Mouse (Mus musculus): ENCODE data around the gene Msi1. TPM values are rescaled to one million over a fixed set of nuclear protein-coding genes. Genes with fewer than 3 reads are reported as not detected.
A peak's percentile ranks its signal among the peaks of the same experiment; 100 is the strongest.

Msi1 gene
- polyA plus RNA-seq, 1 experiment from 2014 or later, result 0.25 TPM

DNA sequence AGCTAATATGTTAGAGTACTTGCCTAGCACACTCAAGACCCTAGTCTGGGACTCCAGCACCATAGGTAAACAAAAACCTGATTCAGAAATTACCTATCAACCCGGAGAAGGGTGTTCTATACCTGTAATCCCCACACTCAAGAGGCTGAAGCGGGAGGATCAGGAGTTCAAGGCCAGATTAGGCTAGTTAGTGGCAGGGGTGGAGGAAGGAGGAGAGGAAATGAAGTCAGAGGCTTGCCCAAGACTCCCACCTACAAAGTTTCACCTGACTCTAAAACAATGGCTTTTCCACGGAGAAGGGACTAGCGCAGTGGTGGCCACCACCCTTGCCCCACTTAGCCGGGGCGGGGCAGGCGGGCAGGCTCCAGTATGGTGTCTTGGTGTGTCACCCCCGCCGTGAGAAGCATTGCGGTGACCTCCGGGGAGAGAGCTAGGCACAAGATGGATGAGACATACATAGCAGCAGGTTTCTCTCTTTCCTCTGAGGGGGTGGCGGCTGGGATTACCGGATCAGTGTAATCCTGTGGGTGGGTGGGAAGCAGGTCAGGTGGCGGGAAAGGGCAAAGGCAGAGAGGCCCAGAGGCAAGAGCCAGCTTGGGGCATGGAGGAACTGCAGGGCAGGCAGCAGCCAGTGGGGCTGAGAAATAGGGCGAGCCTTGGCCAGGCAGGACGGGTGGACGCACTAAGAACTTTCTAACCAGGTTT, 25.8 kb upstream of the Msi1 start:
- Histone ChIP-seq H3K4me1 (ENCODE audit: control insufficient read depth, low read depth, low read length) (no peaks in the 10 kb centered on the region), H3K4me3 (ENCODE audit: low read depth, low read length) (no peak overlapping the region), H3K27me3 (ENCODE audit: control insufficient read depth, insufficient read depth, low read depth, low read length) (peaks cover 15% of the 10 kb centered on the region), H3K9ac (ENCODE audit: low read depth, low read length) (no peak overlapping the region), H3K4me2 (ENCODE audit: low read depth, low read length) (no peak overlapping the region), H3K9me3 (replicated peaks; ENCODE audit: control insufficient read depth, low read length) (no peaks in the 10 kb centered on the region), H3K27ac (ENCODE audit: low read length) (no peak overlapping the region), H3K36me3 (ENCODE audit: control insufficient read depth, insufficient read depth) (no peaks in the 10 kb centered on the region)
- 29% methylated on average over 17 of the region's 17 CpGs for WGBS (ENCODE audit: insufficient replicate concordance)
- ATAC-seq (ENCODE audit: low read depth), result no peak

DNA sequence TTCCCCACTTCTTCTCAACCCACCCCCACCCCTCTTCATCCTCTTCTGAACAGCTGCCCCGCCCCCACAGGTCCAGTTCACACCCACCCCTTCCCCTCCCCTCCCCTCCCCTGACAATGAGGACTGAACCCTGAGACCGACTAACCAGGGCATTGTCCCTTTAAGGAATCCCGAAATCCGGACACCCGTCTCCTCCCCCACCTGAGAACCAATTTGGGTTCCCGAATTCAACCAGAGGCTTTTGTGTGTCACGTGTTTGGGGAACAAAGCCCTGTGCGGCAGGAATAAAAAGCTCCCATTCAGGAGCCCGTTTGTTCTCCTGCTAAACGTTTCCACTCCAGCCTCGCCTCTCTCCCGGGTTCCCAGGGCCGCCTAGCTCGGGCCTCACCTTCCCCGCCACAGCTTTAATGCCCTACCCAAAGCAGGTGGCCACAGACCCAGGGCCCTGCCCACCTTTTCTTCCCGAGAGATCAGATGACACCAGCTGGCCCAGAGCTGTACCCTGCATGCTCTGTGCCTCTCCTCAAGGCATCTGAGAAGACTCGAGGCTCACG, 25.1 kb upstream of the Msi1 start:
- WGBS (ENCODE audit: insufficient replicate concordance), result 7% methylated on average over 18 of the region's 18 CpGs
- H3K4me3 ChIP-seq (ENCODE audit: low read depth, low read length), result no peak overlapping the region
- no peak for ATAC-seq (ENCODE audit: low read depth)
- H3K4me1 ChIP-seq (ENCODE audit: control insufficient read depth, low read depth, low read length), result no peaks in the 10 kb centered on the region
- no peak overlapping the region for H3K27ac ChIP-seq (ENCODE audit: low read length)
- no peaks in the 10 kb centered on the region for H3K36me3 ChIP-seq (ENCODE audit: control insufficient read depth, insufficient read depth)
- peak overlapping the region; percentile 19; the same call in 1 of the 2 replicates for H3K4me2 ChIP-seq (ENCODE audit: low read depth, low read length)
- no peaks in the 10 kb centered on the region for H3K9me3 ChIP-seq (replicated peaks; ENCODE audit: control insufficient read depth, low read length)
- H3K27me3 ChIP-seq (ENCODE audit: control insufficient read depth, insufficient read depth, low read depth, low read length), result peaks cover 8% of the 10 kb centered on the region
- no peak overlapping the region for H3K9ac ChIP-seq (ENCODE audit: low read depth, low read length)

DNA sequence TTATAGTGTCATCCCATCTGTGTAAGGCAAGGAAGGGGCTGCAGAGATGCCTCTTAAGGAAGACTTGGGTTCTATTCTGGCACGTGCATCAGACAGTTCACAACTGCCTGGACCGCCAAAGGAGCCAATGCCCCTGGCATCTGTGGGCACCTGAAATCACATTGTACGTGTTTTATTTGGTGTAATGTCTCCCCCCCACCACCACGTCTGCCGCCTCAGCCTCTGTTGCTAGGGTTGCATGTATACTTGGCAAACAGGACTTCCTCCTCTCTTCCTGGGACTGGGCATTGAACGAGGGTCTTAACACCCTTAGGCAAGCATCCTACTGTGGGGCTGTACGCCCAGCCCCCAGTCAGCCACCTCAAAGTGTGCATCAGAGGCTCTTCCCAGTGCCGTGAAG, 24.2 kb upstream of the Msi1 start:
- Histone ChIP-seq H3K9me3 (replicated peaks; ENCODE audit: control insufficient read depth, low read length) (no peaks in the 10 kb centered on the region), H3K9ac (ENCODE audit: low read depth, low read length) (no peak overlapping the region), H3K36me3 (ENCODE audit: control insufficient read depth, insufficient read depth) (no peaks in the 10 kb centered on the region), H3K27ac (ENCODE audit: low read length) (no peak overlapping the region), H3K27me3 (ENCODE audit: control insufficient read depth, insufficient read depth, low read depth, low read length) (peaks cover 8% of the 10 kb centered on the region), H3K4me1 (ENCODE audit: control insufficient read depth, low read depth, low read length) (no peaks in the 10 kb centered on the region), H3K4me2 (ENCODE audit: low read depth, low read length) (no peak overlapping the region), H3K4me3 (ENCODE audit: low read depth, low read length) (no peak overlapping the region)
- WGBS (ENCODE audit: insufficient replicate concordance), result 52% methylated on average over 8 of the region's 8 CpGs
- no peak for ATAC-seq (ENCODE audit: low read depth)

DNA sequence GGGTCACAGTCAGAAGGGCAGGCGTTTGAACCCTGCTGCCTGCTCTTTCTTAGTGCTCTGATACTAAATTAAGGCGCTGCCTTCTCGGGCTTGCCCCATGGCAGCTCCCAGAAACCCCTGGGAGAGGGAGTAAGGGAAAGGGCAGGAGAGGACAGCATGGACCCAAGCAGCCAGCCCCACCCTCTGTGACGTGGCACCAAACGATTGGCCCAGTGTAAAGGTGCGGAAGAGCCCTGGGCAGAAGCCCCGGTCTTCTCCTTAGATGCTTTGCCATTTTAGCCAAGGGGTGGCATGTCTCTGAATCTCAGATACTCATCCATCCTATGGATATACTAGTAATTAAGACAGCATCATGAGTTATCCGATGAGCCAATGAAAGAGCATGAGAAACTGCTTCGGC, 21.3 kb upstream of the Msi1 start:
- 33% methylated on average over 9 of the region's 9 CpGs for WGBS (ENCODE audit: insufficient replicate concordance)
- H3K4me1 ChIP-seq (ENCODE audit: control insufficient read depth, low read depth, low read length), result no peaks in the 10 kb centered on the region
- no peak overlapping the region for H3K4me2 ChIP-seq (ENCODE audit: low read depth, low read length)
- no peak overlapping the region for H3K27ac ChIP-seq (ENCODE audit: low read length)
- H3K9me3 ChIP-seq (replicated peaks; ENCODE audit: control insufficient read depth, low read length), result no peaks in the 10 kb centered on the region
- no peak for ATAC-seq (ENCODE audit: low read depth)
- H3K4me3 ChIP-seq (ENCODE audit: low read depth, low read length), result no peak overlapping the region
- H3K27me3 ChIP-seq (ENCODE audit: control insufficient read depth, insufficient read depth, low read depth, low read length), result peaks cover 6% of the 10 kb centered on the region
- no peak overlapping the region for H3K9ac ChIP-seq (ENCODE audit: low read depth, low read length)
- no peaks in the 10 kb centered on the region for H3K36me3 ChIP-seq (ENCODE audit: control insufficient read depth, insufficient read depth)

DNA sequence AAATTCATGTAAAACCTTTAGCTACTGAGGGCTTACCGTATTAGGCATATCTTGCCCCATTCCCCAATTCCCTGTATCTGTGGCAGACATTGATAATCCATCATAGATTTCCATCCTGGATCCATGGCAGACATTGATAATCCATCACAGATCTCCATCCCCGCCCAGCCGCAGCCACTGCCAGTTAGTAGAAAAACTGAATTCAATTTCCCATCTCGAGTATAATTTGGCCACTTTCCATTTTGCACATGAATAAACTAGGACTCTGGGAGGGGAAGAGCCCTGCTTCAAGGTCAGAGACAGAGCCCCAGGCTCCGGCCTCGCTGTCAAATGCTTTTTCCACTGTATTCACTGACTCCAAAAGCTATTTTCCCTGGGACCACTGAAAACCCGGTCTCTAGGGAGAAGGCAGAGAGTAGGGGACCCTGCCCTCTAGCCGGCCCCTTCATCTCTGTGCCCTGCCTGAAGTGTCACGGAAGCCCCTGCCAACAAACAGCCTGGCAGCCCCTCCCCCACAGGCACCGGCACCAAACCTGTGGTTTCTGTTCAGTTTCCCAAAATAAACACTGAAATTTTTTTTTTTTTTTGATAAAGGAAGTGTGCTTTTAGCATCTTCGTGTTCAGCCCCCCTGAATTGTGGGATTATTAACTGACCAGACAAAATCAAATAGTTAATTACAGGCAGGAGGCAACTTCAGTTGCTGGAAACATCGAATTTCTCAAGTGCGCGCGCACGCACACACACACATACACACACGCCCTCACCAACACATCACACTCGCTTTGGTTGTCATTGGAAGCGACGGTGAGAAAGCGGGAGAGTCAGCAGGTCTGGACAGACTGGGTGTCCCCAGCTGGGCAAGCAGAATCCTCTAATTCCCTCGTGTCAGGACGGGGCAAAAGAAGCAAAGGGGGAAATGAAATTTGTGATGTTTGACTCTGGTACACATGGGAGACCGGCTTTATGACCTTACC, 14.0 kb upstream of the Msi1 start:
- Histone ChIP-seq H3K36me3 (ENCODE audit: control insufficient read depth, insufficient read depth) (no peaks in the 10 kb centered on the region), H3K4me2 (ENCODE audit: low read depth, low read length) (no peak overlapping the region), H3K4me3 (ENCODE audit: low read depth, low read length) (no peak overlapping the region), H3K9ac (ENCODE audit: low read depth, low read length) (no peak overlapping the region), H3K9me3 (replicated peaks; ENCODE audit: control insufficient read depth, low read length) (no peaks in the 10 kb centered on the region), H3K4me1 (ENCODE audit: control insufficient read depth, low read depth, low read length) (no peaks in the 10 kb centered on the region), H3K27ac (ENCODE audit: low read length) (no peak overlapping the region), H3K27me3 (ENCODE audit: control insufficient read depth, insufficient read depth, low read depth, low read length) (no peaks in the 10 kb centered on the region; the same call in 1 of the 2 replicates)
- no peak for ATAC-seq (ENCODE audit: low read depth)
- WGBS (ENCODE audit: insufficient replicate concordance), result 42% methylated on average over 24 of the region's 24 CpGs

DNA sequence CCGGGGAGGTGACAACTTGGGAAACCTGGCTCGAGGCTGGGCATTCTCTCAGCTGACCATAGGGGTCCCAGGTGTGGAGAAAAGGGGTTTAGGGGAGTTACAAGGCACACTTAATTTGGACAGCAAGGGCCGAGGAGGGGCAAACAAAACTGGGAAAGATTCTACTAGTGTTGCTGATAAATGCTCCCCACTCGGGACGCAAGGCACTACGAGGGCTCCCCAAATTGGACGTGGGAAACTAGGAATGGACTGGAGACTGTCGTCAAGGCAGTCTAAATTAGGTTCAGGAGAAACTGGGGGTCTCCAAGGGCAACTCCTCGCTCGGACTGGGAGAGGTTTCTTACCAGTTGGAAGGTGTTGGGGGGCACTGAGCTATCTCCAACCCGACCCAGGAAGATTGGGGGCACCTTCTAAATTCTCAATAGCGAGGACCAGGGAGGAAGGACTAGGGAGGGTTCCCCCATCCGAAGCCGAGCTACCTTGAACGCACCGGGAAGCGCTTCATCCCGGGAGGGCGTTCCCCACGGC, 504 bp upstream of the Msi1 start:
- H3K27me3 ChIP-seq (ENCODE audit: control insufficient read depth, insufficient read depth, low read depth, low read length), result peaks cover 69% of the 10 kb centered on the region

DNA sequence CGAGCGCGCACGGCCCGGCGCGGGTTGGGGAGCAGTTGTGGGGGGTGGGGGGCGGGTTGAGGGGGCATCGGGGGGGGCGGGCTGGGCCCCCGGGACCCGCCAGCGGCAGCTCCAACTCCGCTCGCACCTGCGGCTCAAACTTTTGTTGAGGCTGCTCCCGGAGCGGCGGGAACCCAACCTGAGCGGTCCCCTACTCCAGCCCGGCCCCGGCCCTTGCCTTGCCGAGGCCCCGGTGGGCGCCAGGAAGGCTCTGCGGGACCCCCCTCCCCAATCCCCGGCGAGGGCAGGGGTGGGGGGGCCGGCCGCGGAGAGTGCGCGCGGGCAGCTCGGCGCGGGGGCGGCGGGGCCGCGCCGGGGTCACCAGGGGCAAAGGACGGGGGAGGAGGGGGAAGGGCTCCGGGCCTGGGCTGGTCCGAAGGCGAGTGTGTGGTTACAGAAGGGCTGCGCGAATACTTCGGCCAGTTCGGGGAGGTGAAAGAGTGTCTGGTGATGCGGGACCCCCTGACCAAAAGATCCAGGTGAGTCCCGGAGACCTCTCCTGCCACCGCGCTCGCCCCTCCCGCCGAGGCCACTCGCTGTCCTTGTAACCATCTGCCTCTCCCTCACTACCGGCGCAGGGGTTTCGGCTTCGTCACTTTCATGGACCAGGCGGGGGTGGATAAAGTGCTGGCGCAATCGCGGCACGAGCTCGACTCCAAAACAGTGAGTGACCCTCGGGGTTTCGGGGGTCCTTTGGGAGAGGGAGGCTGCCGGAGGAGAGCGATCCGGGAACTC, 975 bp downstream of the Msi1 start:
- peak overlapping the region; percentile 59 for H3K4me3 ChIP-seq (ENCODE audit: low read depth, low read length)
- 2% methylated on average over 54 of the region's 73 CpGs for WGBS (ENCODE audit: insufficient replicate concordance)
- H3K9me3 ChIP-seq (replicated peaks; ENCODE audit: control insufficient read depth, low read length), result no peaks in the 10 kb centered on the region
- H3K27ac ChIP-seq (ENCODE audit: low read length), result no peak overlapping the region
- H3K4me1 ChIP-seq (ENCODE audit: control insufficient read depth, low read depth, low read length), result no peaks in the 10 kb centered on the region; the same call in 1 of the 2 replicates
- H3K9ac ChIP-seq (ENCODE audit: low read depth, low read length), result no peak overlapping the region
- H3K4me2 ChIP-seq (ENCODE audit: low read depth, low read length), result peak overlapping the region; percentile 58
- no peak; the same call in 1 of the 2 replicates for ATAC-seq (ENCODE audit: low read depth)
- no peaks in the 10 kb centered on the region for H3K36me3 ChIP-seq (ENCODE audit: control insufficient read depth, insufficient read depth)
- H3K27me3 ChIP-seq (ENCODE audit: control insufficient read depth, insufficient read depth, low read depth, low read length), result peaks cover 70% of the 10 kb centered on the region

More for the DNA sequence above, 504 bp upstream of the Msi1 start:
- H3K4me3 ChIP-seq (ENCODE audit: low read depth, low read length), result peak overlapping the region; percentile 59
- no peaks in the 10 kb centered on the region for H3K9me3 ChIP-seq (replicated peaks; ENCODE audit: control insufficient read depth, low read length)
- no peak for ATAC-seq (ENCODE audit: low read depth)
- peak overlapping the region; percentile 58 for H3K4me2 ChIP-seq (ENCODE audit: low read depth, low read length)
- no peak overlapping the region for H3K27ac ChIP-seq (ENCODE audit: low read length)
- WGBS (ENCODE audit: insufficient replicate concordance), result 2% methylated on average over 20 of the region's 20 CpGs
- no peaks in the 10 kb centered on the region for H3K36me3 ChIP-seq (ENCODE audit: control insufficient read depth, insufficient read depth)
- H3K4me1 ChIP-seq (ENCODE audit: control insufficient read depth, low read depth, low read length), result no peaks in the 10 kb centered on the region; the same call in 1 of the 2 replicates
- H3K9ac ChIP-seq (ENCODE audit: low read depth, low read length), result no peak overlapping the region
